Mouse (Mus musculus): ENCODE measurements around the gene Topors.
A peak's percentile ranks its signal among the peaks of the same experiment; 100 is the strongest.

Topors gene

GRCm38 (mm10) chr4:40254385-40255103, 15.1 kb downstream of the Topors start:
- no peak for ATAC-seq (ENCODE audit: insufficient number of reproducible peaks, low FRiP score, low TSS enrichment)

GRCm38 (mm10) chr4:40253766-40254165, 15.9 kb downstream of the Topors start:
- ATAC-seq (ENCODE audit: insufficient number of reproducible peaks, low FRiP score, low TSS enrichment), result no peak

GRCm38 (mm10) chr4:40250984-40251383, 18.7 kb downstream of the Topors start:
- no peak for ATAC-seq (ENCODE audit: insufficient number of reproducible peaks, low FRiP score, low TSS enrichment)

GRCm38 (mm10) chr4:40244035-40244434, 25.6 kb downstream of the Topors start:
- ATAC-seq (ENCODE audit: insufficient number of reproducible peaks, low FRiP score, low TSS enrichment), result no peak

- no peak for ATAC-seq (ENCODE audit: insufficient number of reproducible peaks, low FRiP score, low TSS enrichment)
Observed at GRCm38 (mm10) chr4:40243006-40243405, 26.6 kb downstream of the Topors start.

- ATAC-seq (ENCODE audit: insufficient number of reproducible peaks, low FRiP score, low TSS enrichment), result no peak
Observed at GRCm38 (mm10) chr4:40241928-40242327, 27.7 kb downstream of the Topors start.

- no peak for ATAC-seq (ENCODE audit: insufficient number of reproducible peaks, low FRiP score, low TSS enrichment)
Observed at GRCm38 (mm10) chr4:40240272-40240744, 29.3 kb downstream of the Topors start.

GRCm38 (mm10) chr4:40239409-40240271, 30.0 kb downstream of the Topors start, which contains the start of gene Ddx58:
Ddx58 (minus strand) TSS chr4:40239828.
- ATAC-seq (ENCODE audit: insufficient number of reproducible peaks, low FRiP score, low TSS enrichment), result peak; percentile 40; the same call in 1 of the 2 replicates

- ATAC-seq (ENCODE audit: insufficient number of reproducible peaks, low FRiP score, low TSS enrichment), result peak; percentile 45; the same call in 1 of the 2 replicates
Observed at GRCm38 (mm10) chr4:40238483-40239408, 30.9 kb downstream of the Topors start.

GRCm38 (mm10) chr4:40236829-40237228, 32.8 kb downstream of the Topors start:
- no peak for ATAC-seq (ENCODE audit: insufficient number of reproducible peaks, low FRiP score, low TSS enrichment)

GRCm38 (mm10) chr4:40234256-40234655, 35.4 kb downstream of the Topors start:
- ATAC-seq (ENCODE audit: insufficient number of reproducible peaks, low FRiP score, low TSS enrichment), result no peak

GRCm38 (mm10) chr4:40233062-40233664, 36.5 kb downstream of the Topors start:
- no peak for ATAC-seq (ENCODE audit: insufficient number of reproducible peaks, low FRiP score, low TSS enrichment)

- ATAC-seq (ENCODE audit: insufficient number of reproducible peaks, low FRiP score, low TSS enrichment), result no peak
Observed at GRCm38 (mm10) chr4:40229723-40230122, 39.9 kb downstream of the Topors start.

- no peak for ATAC-seq (ENCODE audit: insufficient number of reproducible peaks, low FRiP score, low TSS enrichment)
Observed at GRCm38 (mm10) chr4:40227886-40228285, 41.8 kb downstream of the Topors start.

- ATAC-seq (ENCODE audit: insufficient number of reproducible peaks, low FRiP score, low TSS enrichment), result no peak
Observed at GRCm38 (mm10) chr4:40227131-40227530, 42.5 kb downstream of the Topors start.

GRCm38 (mm10) chr4:40226095-40226494, 43.6 kb downstream of the Topors start:
- ATAC-seq (ENCODE audit: insufficient number of reproducible peaks, low FRiP score, low TSS enrichment), result no peak

- no peak for ATAC-seq (ENCODE audit: insufficient number of reproducible peaks, low FRiP score, low TSS enrichment)
Observed at GRCm38 (mm10) chr4:40221876-40222585, 47.6 kb downstream of the Topors start.

- ATAC-seq (ENCODE audit: insufficient number of reproducible peaks, low FRiP score, low TSS enrichment), result no peak
Observed at GRCm38 (mm10) chr4:40221004-40221760, 48.5 kb downstream of the Topors start.
